Mouse (Mus musculus): Measurements from ENCODE around the gene Btbd35f14. TPM values are rescaled to one million over a fixed set of nuclear protein-coding genes. Genes with fewer than 3 reads are reported as not detected.
"Not testable (repeated sequence)": the region's sequence is repeated elsewhere in the genome, so short reads cannot be mapped to it uniquely, and the experiment has no call there.

Btbd35f14 gene
- total RNA-seq (2015) (not detected in 2 replicates), total RNA-seq (2017) (not detected in 2 replicates)

DNA sequence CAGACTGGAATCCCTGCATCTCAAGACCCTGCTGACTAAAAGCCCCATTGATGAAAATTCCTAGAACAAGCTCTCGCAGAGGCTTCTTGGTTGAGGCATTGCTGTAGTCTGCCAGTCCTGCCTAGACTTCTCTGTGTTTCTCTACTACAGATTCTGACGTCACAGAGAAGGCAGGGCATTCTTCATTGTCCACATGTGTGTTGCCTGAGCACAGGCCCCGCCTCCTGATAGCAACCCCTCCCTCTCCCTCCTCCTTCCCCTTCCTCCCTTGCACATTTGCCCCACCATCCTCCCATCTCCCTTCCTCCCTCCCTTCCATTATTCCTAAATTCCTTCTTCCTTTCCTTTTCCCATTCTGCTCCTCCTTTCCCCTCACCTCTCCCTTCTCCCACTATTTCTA lies at the start of gene Btbd35f14:
Gene Btbd35f14, minus strand, starts transcription at position 101 of the 400 bp plus-strand sequence.
- not testable (repeated sequence) for ATAC-seq (replicated peaks; ENCODE audit: poor library complexity)

DNA sequence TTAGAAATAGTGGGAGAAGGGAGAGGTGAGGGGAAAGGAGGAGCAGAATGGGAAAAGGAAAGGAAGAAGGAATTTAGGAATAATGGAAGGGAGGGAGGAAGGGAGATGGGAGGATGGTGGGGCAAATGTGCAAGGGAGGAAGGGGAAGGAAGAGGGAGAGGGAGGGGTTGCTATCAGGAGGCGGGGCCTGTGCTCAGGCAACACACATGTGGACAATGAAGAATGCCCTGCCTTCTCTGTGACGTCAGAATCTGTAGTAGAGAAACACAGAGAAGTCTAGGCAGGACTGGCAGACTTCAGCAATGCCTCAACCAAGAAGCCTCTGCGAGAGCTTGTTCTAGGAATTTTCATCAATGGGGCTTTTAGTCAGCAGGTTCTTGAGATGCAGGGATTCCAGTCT lies 45.3 kb downstream of the Btbd35f14 start, which contains the start of gene Btbd35f13:
Gene Btbd35f13, plus strand, starts transcription at position 301 of the 400 bp plus-strand sequence.
- ATAC-seq (replicated peaks; ENCODE audit: poor library complexity) = not testable (repeated sequence)

Other genes with a start within 250 kb of the Btbd35f14 start
- not detected in 2 replicates for gene Btbd35f15, start 125.0 kb downstream of the Btbd35f14 start, total RNA-seq (2015)
- not detected in 2 replicates for gene Btbd35f15, start 125.0 kb downstream of the Btbd35f14 start, total RNA-seq (2017)
- not detected in 2 replicates for gene Btbd35f13, start 45.2 kb downstream of the Btbd35f14 start, total RNA-seq (2015)
- gene Btbd35f13, start 45.2 kb downstream of the Btbd35f14 start, total RNA-seq (2017) = not detected in 2 replicates

Data from megakaryocyte progenitor cell, adult 5-6 weeks (primary cell).